Mouse (Mus musculus) heart, embryonic 16.5 days (tissue): ENCODE data around the gene Traf3ip2. TPM values are rescaled to one million over a fixed set of nuclear protein-coding genes. Genes with fewer than 3 reads are reported as not detected.

ENCODE experiments used
- ATAC-seq: fragments of 200-750 bp; cut with Nextera tagmentation; replicated peaks from 2 replicates; pipeline ENCODE4 v1.8.0; 2017; ENCODE audit warnings: moderate number of reproducible peaks; ENCODE audit not compliant: insufficient read depth, low FRiP score; ENCODE audit errors: extremely low read depth
- H3K27ac ChIP-seq: fragments of 300-500 bp; sonication (generic); 2 replicates; pipeline ENCODE4 v1.5.1; 2014; ENCODE audit warnings: mild to moderate bottlenecking, low read length, control low read depth, moderate library complexity
- H3K27me3 ChIP-seq: fragments of 300-500 bp; sonication (generic); 2 replicates; pipeline ENCODE4 v1.6.1; 2014; ENCODE audit warnings: low read length, mixed read lengths; ENCODE audit not compliant: control insufficient read depth, insufficient read depth
- H3K36me3 ChIP-seq: fragments of 300-500 bp; sonication (generic); 2 replicates; pipeline ENCODE4 v1.6.1; 2014; ENCODE audit not compliant: control insufficient read depth, insufficient read depth
- H3K4me1 ChIP-seq: fragments of 300-500 bp; sonication (generic); 2 replicates; pipeline ENCODE4 v1.6.1; 2014; ENCODE audit warnings: low read length, mixed read lengths; ENCODE audit not compliant: control insufficient read depth, insufficient read depth
- H3K4me2 ChIP-seq: fragments of 300-500 bp; sonication (generic); 2 replicates; pipeline ENCODE4 v1.6.1; 2014; ENCODE audit warnings: low read depth, mild to moderate bottlenecking, control low read depth, low read length
- H3K4me3 ChIP-seq: fragments of 300-500 bp; sonication (generic); 2 replicates; pipeline ENCODE4 v1.5.1; 2014; ENCODE audit warnings: mild to moderate bottlenecking, control low read depth, low read length
- H3K9ac ChIP-seq: fragments of 300-500 bp; sonication (generic); 2 replicates; pipeline ENCODE4 v1.6.1; 2014; ENCODE audit warnings: low read length, control low read depth
- H3K9me3 ChIP-seq: fragments of 300-500 bp; sonication (generic); replicated peaks from 2 replicates; pipeline ENCODE4 v1.6.1; 2016; ENCODE audit warnings: low read length; ENCODE audit not compliant: control insufficient read depth
- WGBS: fragments of 180-500 bp; shearing (Covaris S2); extraction: QIAGEN DNeasy Blood & Tissue Kit; methylation state at CpG from one replicate; pipeline ENCODE4 v1.1.7; 2014; 5-methylcytosine and 5-hydroxymethylcytosine counted together
- polyA plus RNA-seq: library from polyadenylated mRNA; unstranded; fragments of >200 nt; fragmentation: Nextera tagmentation; extraction: Ambion mirVana; gene quantifications from 2 replicates; pipeline ENCODE4 v1.2.1, GENCODE M21; 2015

The Traf3ip2 gene
- polyA plus RNA-seq, 1 experiment from 2014 or later, result 10.7 TPM

- no peak overlapping the region for H3K4me2 ChIP-seq
- 42% methylated on average over 3 of the region's 3 CpGs for WGBS
- no peak overlapping the region for H3K9ac ChIP-seq
- H3K4me1 ChIP-seq, result peaks cover 9% of the 10 kb centered on the region; the same call in 1 of the 2 replicates
- H3K4me3 ChIP-seq, result no peak overlapping the region
- peaks cover 12% of the 10 kb centered on the region for H3K9me3 ChIP-seq
- peak overlapping the region; percentile 30; the same call in 1 of the 2 replicates for H3K27ac ChIP-seq
- H3K36me3 ChIP-seq, result 0 out of 2 replicates have a peak, but pooled peaks cover 3% of the 10 kb centered on the region
- no peak for ATAC-seq
- no peaks in the 10 kb centered on the region for H3K27me3 ChIP-seq
These were observed 16.9 kb upstream of the Traf3ip2 start for GRCm38 (mm10) chr10:39595862-39596261.

- 52% methylated on average over 9 of the region's 9 CpGs for WGBS
- peaks cover 9% of the 10 kb centered on the region; the same call in 1 of the 2 replicates for H3K4me1 ChIP-seq
- no peaks in the 10 kb centered on the region for H3K27me3 ChIP-seq
- ATAC-seq, result no peak
- H3K9ac ChIP-seq, result no peak overlapping the region
- peaks cover 12% of the 10 kb centered on the region for H3K9me3 ChIP-seq
- no peak overlapping the region for H3K27ac ChIP-seq
- H3K4me3 ChIP-seq, result no peak overlapping the region
- H3K4me2 ChIP-seq, result no peak overlapping the region
- 0 out of 2 replicates have a peak, but pooled peaks cover 3% of the 10 kb centered on the region for H3K36me3 ChIP-seq
These were observed 15.5 kb upstream of the Traf3ip2 start for GRCm38 (mm10) chr10:39597116-39597791.

GRCm38 (mm10) chr10:39597792-39598183 lies 14.9 kb upstream of the Traf3ip2 start:
- H3K27ac ChIP-seq, result no peak overlapping the region
- ATAC-seq, result no peak
- H3K36me3 ChIP-seq, result 0 out of 2 replicates have a peak, but pooled peaks cover 3% of the 10 kb centered on the region
- H3K9me3 ChIP-seq, result peaks cover 12% of the 10 kb centered on the region
- H3K4me1 ChIP-seq, result peaks cover 9% of the 10 kb centered on the region; the same call in 1 of the 2 replicates
- H3K4me3 ChIP-seq, result no peak overlapping the region
- no peaks in the 10 kb centered on the region for H3K27me3 ChIP-seq
- 58% methylated on average over 3 of the region's 3 CpGs for WGBS
- no peak overlapping the region for H3K4me2 ChIP-seq
- H3K9ac ChIP-seq, result no peak overlapping the region

GRCm38 (mm10) chr10:39599601-39600000 lies 13.1 kb upstream of the Traf3ip2 start:
- no peak for ATAC-seq
- Histone ChIP-seq H3K27me3 (no peaks in the 10 kb centered on the region), H3K9ac (no peak overlapping the region), H3K27ac (no peak overlapping the region), H3K36me3 (no peaks in the 10 kb centered on the region), H3K4me2 (no peak overlapping the region), H3K4me3 (no peak overlapping the region), H3K9me3 (peaks cover 3% of the 10 kb centered on the region; the same call in 1 of the 2 replicates), H3K4me1 (peaks cover 9% of the 10 kb centered on the region; the same call in 1 of the 2 replicates)
- 86% methylated on average over 4 of the region's 4 CpGs for WGBS

GRCm38 (mm10) chr10:39600115-39600514 lies 12.6 kb upstream of the Traf3ip2 start:
- Histone ChIP-seq H3K9me3 (peaks cover 6% of the 10 kb centered on the region), H3K4me1 (peaks cover 9% of the 10 kb centered on the region; the same call in 1 of the 2 replicates), H3K27ac (no peak overlapping the region), H3K36me3 (no peaks in the 10 kb centered on the region), H3K4me2 (no peak overlapping the region), H3K4me3 (no peak overlapping the region), H3K27me3 (no peaks in the 10 kb centered on the region), H3K9ac (no peak overlapping the region)
- ATAC-seq, result no peak
- WGBS, result 56% methylated on average over 1 of the region's 1 CpGs

GRCm38 (mm10) chr10:39601068-39601467 lies 11.7 kb upstream of the Traf3ip2 start:
- H3K27me3 ChIP-seq, result no peaks in the 10 kb centered on the region
- no peak overlapping the region for H3K27ac ChIP-seq
- 61% methylated on average over 5 of the region's 5 CpGs for WGBS
- no peak overlapping the region for H3K4me3 ChIP-seq
- peaks cover 4% of the 10 kb centered on the region; the same call in 1 of the 2 replicates for H3K4me1 ChIP-seq
- H3K36me3 ChIP-seq, result no peaks in the 10 kb centered on the region
- no peak overlapping the region for H3K9ac ChIP-seq
- peaks cover 8% of the 10 kb centered on the region for H3K9me3 ChIP-seq
- H3K4me2 ChIP-seq, result no peak overlapping the region
- no peak for ATAC-seq

DNA sequence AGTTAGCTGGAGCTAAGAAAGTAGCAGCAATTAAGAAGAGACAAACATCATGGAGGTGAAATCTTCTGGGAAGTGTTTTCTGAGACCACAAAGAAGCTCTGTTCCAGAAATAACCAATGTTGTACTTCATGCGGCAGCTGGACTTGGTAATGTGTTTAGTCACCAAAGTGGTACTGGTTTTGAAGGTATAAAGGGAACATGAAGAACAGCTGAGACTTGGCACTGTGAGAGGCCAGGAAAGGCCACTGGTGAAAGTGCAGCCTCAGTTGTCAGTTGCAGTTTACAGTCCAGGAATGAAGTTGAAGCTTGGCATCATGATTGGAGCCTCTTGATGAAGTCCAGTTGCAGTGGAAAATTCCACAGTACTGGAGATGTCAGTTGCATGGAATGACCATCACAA lies 6.3 kb upstream of the Traf3ip2 start:
- no peaks in the 10 kb centered on the region for H3K36me3 ChIP-seq
- H3K4me1 ChIP-seq, result no peaks in the 10 kb centered on the region
- no peak overlapping the region for H3K9ac ChIP-seq
- H3K4me3 ChIP-seq, result no peak overlapping the region
- ATAC-seq, result no peak
- H3K9me3 ChIP-seq, result peaks cover 11% of the 10 kb centered on the region
- no peak overlapping the region for H3K4me2 ChIP-seq
- no peak overlapping the region for H3K27ac ChIP-seq
- no peaks in the 10 kb centered on the region for H3K27me3 ChIP-seq
- WGBS, result 87% methylated on average over 1 of the region's 1 CpGs

DNA sequence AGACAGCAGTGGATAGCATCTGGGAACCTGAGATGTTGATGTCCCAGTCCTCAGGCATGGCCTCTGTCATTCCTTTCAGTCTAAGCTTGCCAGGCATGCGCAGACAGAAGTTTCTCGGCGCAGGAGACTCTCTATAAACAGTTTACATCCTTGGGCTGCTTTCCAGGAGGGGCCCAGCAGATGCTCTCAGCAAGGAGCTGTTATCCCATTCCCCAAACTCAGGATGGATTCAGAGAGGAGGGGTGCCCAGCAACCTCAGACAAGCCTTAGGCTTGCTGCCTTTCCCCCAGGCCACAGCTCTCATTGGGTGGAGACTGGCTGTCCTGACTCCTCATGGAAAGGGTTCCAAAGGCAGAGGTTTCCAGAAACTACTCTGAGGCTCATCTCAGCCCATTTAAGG lies 1.5 kb upstream of the Traf3ip2 start:
- Histone ChIP-seq H3K9me3 (peaks cover 3% of the 10 kb centered on the region; the same call in 1 of the 2 replicates), H3K4me1 (peaks cover 22% of the 10 kb centered on the region), H3K27ac (no peak overlapping the region), H3K4me2 (no peak overlapping the region), H3K27me3 (no peaks in the 10 kb centered on the region), H3K4me3 (no peak overlapping the region), H3K36me3 (no peaks in the 10 kb centered on the region), H3K9ac (no peak overlapping the region)
- no peak for ATAC-seq
- 55% methylated on average over 3 of the region's 3 CpGs for WGBS

DNA sequence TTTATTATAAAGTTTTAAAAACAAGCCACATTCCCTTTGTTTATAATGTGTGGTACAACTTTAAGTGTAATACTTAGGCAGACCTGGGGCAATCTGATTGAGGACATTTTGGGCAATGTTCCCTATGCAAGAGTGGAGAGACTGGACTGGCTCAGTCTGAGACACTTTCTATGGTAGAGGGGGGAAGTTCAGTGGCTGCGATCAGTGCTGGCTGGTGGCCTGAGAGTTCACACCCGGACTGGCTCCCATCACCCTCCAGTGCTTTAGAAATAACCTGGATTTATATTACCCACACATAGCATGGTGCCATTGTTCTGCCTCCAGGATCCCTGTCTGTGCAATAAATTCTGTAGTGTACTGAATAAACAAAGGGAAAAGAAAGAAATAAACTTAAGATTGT lies 603 bp upstream of the Traf3ip2 start:
- 58% methylated on average over 2 of the region's 2 CpGs for WGBS
- Histone ChIP-seq H3K9ac (no peak overlapping the region; the same call in 1 of the 2 replicates), H3K27ac (peak overlapping the region; percentile 87; the same call in 1 of the 2 replicates), H3K36me3 (no peaks in the 10 kb centered on the region), H3K4me1 (peaks cover 22% of the 10 kb centered on the region), H3K4me3 (no peak overlapping the region), H3K9me3 (peaks cover 3% of the 10 kb centered on the region; the same call in 1 of the 2 replicates), H3K27me3 (no peaks in the 10 kb centered on the region), H3K4me2 (peak overlapping the region; percentile 76; the same call in 1 of the 2 replicates)
- no peak for ATAC-seq
